Mouse (Mus musculus) ES-Bruce4 (cell line): Measurements from ENCODE around the gene Akap14. TPM values are rescaled to one million over a fixed set of nuclear protein-coding genes. Genes with fewer than 3 reads are reported as not detected.
"Not testable (repeated sequence)": the region's sequence is repeated elsewhere in the genome, so short reads cannot be mapped to it uniquely, and the experiment has no call there.

ENCODE experiments used
- H3K27ac ChIP-seq: 2 replicates; pipeline ENCODE4 v1.5.1; 2012; ENCODE audit warnings: low read length, inconsistent platforms; ENCODE audit not compliant: insufficient read depth
- H3K27me3 ChIP-seq: 2 replicates; pipeline ENCODE4 v1.6.1; 2012; ENCODE audit warnings: mild to moderate bottlenecking, low read length, inconsistent platforms; ENCODE audit not compliant: control insufficient read depth, poor library complexity, insufficient read depth, severe bottlenecking
- H3K36me3 ChIP-seq: 2 replicates; pipeline ENCODE4 v1.6.1; 2012; ENCODE audit warnings: inconsistent platforms, mild to moderate bottlenecking, low read length, moderate library complexity; ENCODE audit not compliant: control insufficient read depth, poor library complexity, insufficient read depth, severe bottlenecking
- H3K4me1 ChIP-seq: one replicate; pipeline ENCODE4 v1.8.1; 2011; ENCODE audit warnings: low read length; ENCODE audit not compliant: control insufficient read depth, insufficient read depth
- H3K4me3 ChIP-seq: 2 replicates; pipeline ENCODE4 v1.5.1; 2011; ENCODE audit warnings: low read depth, mild to moderate bottlenecking, low read length
- H3K9ac ChIP-seq: 2 replicates; pipeline ENCODE4 v1.6.1; 2012; ENCODE audit warnings: low read depth, mild to moderate bottlenecking, inconsistent platforms; ENCODE audit not compliant: poor library complexity, severe bottlenecking
- H3K9me3 ChIP-seq: replicated peaks from 2 replicates; pipeline ENCODE4 v1.6.1; 2012; ENCODE audit warnings: mild to moderate bottlenecking, low read length, inconsistent platforms; ENCODE audit not compliant: control insufficient read depth, poor library complexity, insufficient read depth, severe bottlenecking
- CTCF ChIP-seq: IDR thresholded peaks from one replicate; pipeline ENCODE4 v1.8.1; 2011; ENCODE audit warnings: low read depth, low read length
- EP300 ChIP-seq: IDR thresholded peaks from 2 replicates; pipeline ENCODE4 v1.6.1; 2011; ENCODE audit warnings: low read depth, low read length; ENCODE audit not compliant: insufficient read depth
- POLR2A ChIP-seq: IDR thresholded peaks from one replicate; pipeline ENCODE4 v1.8.1; 2011; ENCODE audit warnings: low read length; ENCODE audit not compliant: insufficient read depth
- polyA plus RNA-seq: library from polyadenylated mRNA; stranded (reverse); fragments of >200 nt; gene quantifications from 2 replicates; pipeline ENCODE4 v1.2.4, GENCODE M21; 2011; ENCODE audit warnings: low read depth; ENCODE audit not compliant: missing spikeins, insufficient read depth, insufficient read length

Gene Akap14
- polyA plus RNA-seq, 1 experiment, result not detected

GRCm38 (mm10) chrX:37167085-37167484, 1.6 kb downstream of the Akap14 start:
- no peaks in the 10 kb centered on the region for H3K36me3 ChIP-seq
- H3K27me3 ChIP-seq, result no peaks in the 10 kb centered on the region
- no peaks in the 10 kb centered on the region for H3K9me3 ChIP-seq
- no peak overlapping the region for H3K27ac ChIP-seq
- TF ChIP-seq CTCF, result peak; percentile 22
- TF ChIP-seq EP300, result no peak
- H3K4me3 ChIP-seq, result no peak overlapping the region
- H3K4me1 ChIP-seq, result no peaks in the 10 kb centered on the region
- no peak overlapping the region for H3K9ac ChIP-seq

- H3K9ac ChIP-seq, result no peak overlapping the region
- no peaks in the 10 kb centered on the region for H3K9me3 ChIP-seq
- TF ChIP-seq CTCF, result no peak
- TF ChIP-seq EP300, result no peak
- no peak for TF ChIP-seq POLR2A
- H3K27ac ChIP-seq, result no peak overlapping the region
- H3K4me1 ChIP-seq, result no peaks in the 10 kb centered on the region
- no peaks in the 10 kb centered on the region for H3K27me3 ChIP-seq
- 0 out of 2 replicates have a peak overlapping the region, but pooled peaks have one; percentile 1 for H3K4me3 ChIP-seq
- H3K36me3 ChIP-seq, result no peaks in the 10 kb centered on the region
Observed at GRCm38 (mm10) chrX:37163115-37163514, 5.5 kb downstream of the Akap14 start.

- no peak overlapping the region for H3K4me3 ChIP-seq
- H3K27me3 ChIP-seq, result no peaks in the 10 kb centered on the region
- H3K9ac ChIP-seq, result no peak overlapping the region
- no peaks in the 10 kb centered on the region for H3K9me3 ChIP-seq
- TF ChIP-seq EP300 (no peak), POLR2A (no peak), CTCF (no peak)
- H3K36me3 ChIP-seq, result no peaks in the 10 kb centered on the region
- H3K4me1 ChIP-seq, result no peaks in the 10 kb centered on the region
- H3K27ac ChIP-seq, result no peak overlapping the region
Observed at GRCm38 (mm10) chrX:37161169-37161568, 7.5 kb downstream of the Akap14 start.

- H3K27ac ChIP-seq, result no peak overlapping the region
Observed at GRCm38 (mm10) chrX:37157839-37158238, 10.8 kb downstream of the Akap14 start.

GRCm38 (mm10) chrX:37144954-37145353, 23.7 kb downstream of the Akap14 start:
- Histone ChIP-seq H3K4me3 (no peak overlapping the region), H3K9me3 (no peaks in the 10 kb centered on the region), H3K9ac (no peak overlapping the region), H3K27me3 (no peaks in the 10 kb centered on the region), H3K36me3 (no peaks in the 10 kb centered on the region; the same call in 1 of the 2 replicates), H3K27ac (no peak overlapping the region), H3K4me1 (no peaks in the 10 kb centered on the region)
- TF ChIP-seq CTCF (peak; percentile 3), POLR2A (no peak)

More at GRCm38 (mm10) chrX:37157839-37158238, 10.8 kb downstream of the Akap14 start:
- H3K36me3 ChIP-seq, result no peaks in the 10 kb centered on the region
- no peaks in the 10 kb centered on the region for H3K27me3 ChIP-seq
- TF ChIP-seq CTCF (no peak), POLR2A (no peak), EP300 (no peak)
- no peaks in the 10 kb centered on the region for H3K4me1 ChIP-seq
- no peak overlapping the region for H3K9ac ChIP-seq
- no peaks in the 10 kb centered on the region for H3K9me3 ChIP-seq
- H3K4me3 ChIP-seq, result no peak overlapping the region

GRCm38 (mm10) chrX:37144498-37144897, 24.1 kb downstream of the Akap14 start:
- H3K27me3 ChIP-seq, H3K36me3 ChIP-seq, H3K4me3 ChIP-seq, H3K27ac ChIP-seq, H3K9me3 ChIP-seq, H3K4me1 ChIP-seq, H3K9ac ChIP-seq: not testable (repeated sequence)
